Comparison of ENCODE assay signal across 8 mouse cellular contexts in genomic region chr3:94787122-94787780, GRCm38 (mm10). TPM values are rescaled to one million over a fixed set of nuclear protein-coding genes. Genes with fewer than 3 reads are reported as not detected.
DNase-seq lines count a peak whose midpoint lies in the region; ATAC-seq and TF ChIP-seq lines count a peak whose summit lies in the region.

No protein-coding gene starts in this region.

- H3K9ac ChIP-seq in heart, embryonic 14.5 days (ENCODE audit: low read length) = peak overlapping the region; percentile 70
- peak overlapping the region; percentile 43 for H3K9ac ChIP-seq in intestine, embryonic 14.5 days (ENCODE audit: low read length)
- H3K9ac ChIP-seq in lung, embryonic 14.5 days = peak overlapping the region; percentile 55; the same call in 1 of the 2 replicates
- H3K9ac ChIP-seq in stomach, postnatal 0 days (ENCODE audit: low read length) = peak overlapping the region; percentile 52

- no peaks in the 10 kb centered on the region for H3K9me3 ChIP-seq in heart, embryonic 14.5 days (ENCODE audit: control insufficient read depth, low read length)
- H3K9me3 ChIP-seq in intestine, embryonic 14.5 days (ENCODE audit: control insufficient read depth, low read length) = no peaks in the 10 kb centered on the region
- no peaks in the 10 kb centered on the region for H3K9me3 ChIP-seq in lung, embryonic 14.5 days (ENCODE audit: low read depth, low read length)
- H3K9me3 ChIP-seq in stomach, postnatal 0 days (ENCODE audit: control insufficient read depth, low read length) = no peaks in the 10 kb centered on the region

- 0 out of 2 replicates have a peak, but pooled peaks cover 9% of the 10 kb centered on the region for H3K27me3 ChIP-seq in heart, embryonic 14.5 days (ENCODE audit: control insufficient read depth, insufficient read depth, low read length)
- no peaks in the 10 kb centered on the region for H3K27me3 ChIP-seq in intestine, embryonic 14.5 days (replicated peaks; ENCODE audit: control insufficient read depth, insufficient read depth, low read length)
- H3K27me3 ChIP-seq in lung, embryonic 14.5 days (ENCODE audit: insufficient read depth, low read length) = no peaks in the 10 kb centered on the region
- no peaks in the 10 kb centered on the region for H3K27me3 ChIP-seq in stomach, postnatal 0 days (ENCODE audit: control insufficient read depth, insufficient read depth, low read length)

- WGBS in heart, embryonic 14.5 days = 5% methylated on average over 10 of the region's 11 CpGs
- 2% methylated on average over 10 of the region's 11 CpGs for WGBS in intestine, embryonic 14.5 days
- WGBS in lung, embryonic 14.5 days = 2% methylated on average over 10 of the region's 11 CpGs
- WGBS in stomach, postnatal 0 days = 2% methylated on average over 10 of the region's 11 CpGs

- DNase-seq in heart, adult 8-10 months (ENCODE audit: low spot score) = no peak
- peak; percentile 44 to 46 for DNase-seq in cerebellum, postnatal 25 days
- peak; percentile 67 for DNase-seq in intestine, embryonic 14.5 days (ENCODE audit: low spot score)
- DNase-seq in lung, embryonic 14.5 days = peak; percentile 59
- peak; percentile 79 for DNase-seq in stomach, postnatal 0 days (ENCODE audit: low spot score)
- no peak for DNase-seq in ovary, postnatal 10 days (ENCODE audit: low spot score)

- H3K4me2 ChIP-seq in heart, embryonic 14.5 days (ENCODE audit: low read length) = peak overlapping the region; percentile 98
- peak overlapping the region; percentile 85 for H3K4me2 ChIP-seq in intestine, embryonic 14.5 days (ENCODE audit: low read length)
- peak overlapping the region; percentile 71 for H3K4me2 ChIP-seq in lung, embryonic 14.5 days
- peak overlapping the region; percentile 76 for H3K4me2 ChIP-seq in stomach, postnatal 0 days (replicated peaks; ENCODE audit: low read depth)

- H3K4me3 ChIP-seq in heart, embryonic 14.5 days (ENCODE audit: control insufficient read depth in 1 of 2, insufficient read depth in 1 of 2, low read depth in 1 of 2, low read length in 2 of 2) = peak overlapping the region; percentile 58 to 74; a peak in 3 of 4 replicates
- peak overlapping the region; percentile 45 for H3K4me3 ChIP-seq in intestine, embryonic 14.5 days (ENCODE audit: low read depth, low read length)
- H3K4me3 ChIP-seq in lung, embryonic 14.5 days (ENCODE audit: low read depth, low read length) = peak overlapping the region; percentile 45
- H3K4me3 ChIP-seq in stomach, postnatal 0 days (ENCODE audit: low read depth, low read length) = peak overlapping the region; percentile 56

- peaks cover 3 to 9% of the 10 kb centered on the region in 2 experiments; a peak in 1 of 4 replicates for H3K4me1 ChIP-seq in heart, embryonic 14.5 days (ENCODE audit: control insufficient read depth in 2 of 2, insufficient read depth in 2 of 2, low read length in 2 of 2)
- peaks cover 4% of the 10 kb centered on the region; the same call in 1 of the 2 replicates for H3K4me1 ChIP-seq in intestine, embryonic 14.5 days (replicated peaks; ENCODE audit: control insufficient read depth, insufficient read depth, low read length)
- H3K4me1 ChIP-seq in lung, embryonic 14.5 days (ENCODE audit: insufficient read depth) = no peaks in the 10 kb centered on the region
- H3K4me1 ChIP-seq in stomach, postnatal 0 days (replicated peaks; ENCODE audit: control insufficient read depth, insufficient read depth) = no peaks in the 10 kb centered on the region

- ATAC-seq in heart, embryonic 14.5 days (ENCODE audit: insufficient number of reproducible peaks, insufficient read depth, low FRiP score, low read depth) = no peak
- 0 out of 2 replicates have a peak, but pooled peaks have one; percentile 24 for ATAC-seq in intestine, embryonic 14.5 days (replicated peaks; ENCODE audit: low FRiP score, low TSS enrichment, low read depth)
- no peak for ATAC-seq in lung, embryonic 14.5 days (ENCODE audit: insufficient read depth)
- no peak for ATAC-seq in stomach, postnatal 0 days (ENCODE audit: low FRiP score, low TSS enrichment)
- ATAC-seq in inflammation-experienced regulatory T-cells, adult 6 months = no peak

- TF ChIP-seq CTCF in lung, embryonic 14.5 days (IDR thresholded peaks at IDR 0.05; ENCODE audit: low read depth) = no peak
- no peak for TF ChIP-seq CTCF in stomach, postnatal 0 days (IDR thresholded peaks at IDR 0.05; ENCODE audit: low read depth)

- H3K36me3 ChIP-seq in heart, embryonic 14.5 days (ENCODE audit: control insufficient read depth, insufficient read depth, low read length) = no peaks in the 10 kb centered on the region
- no peaks in the 10 kb centered on the region for H3K36me3 ChIP-seq in intestine, embryonic 14.5 days (ENCODE audit: control insufficient read depth, insufficient read depth, low read length)
- no peaks in the 10 kb centered on the region for H3K36me3 ChIP-seq in lung, embryonic 14.5 days (ENCODE audit: insufficient read depth)
- no peaks in the 10 kb centered on the region for H3K36me3 ChIP-seq in stomach, postnatal 0 days (ENCODE audit: control insufficient read depth, insufficient read depth, low read length)

- no peak for TF ChIP-seq EP300 in stomach, postnatal 0 days (optimal IDR thresholded peaks at IDR 0.05)

- no peak overlapping the region for H3K27ac ChIP-seq in heart, embryonic 14.5 days (replicated peaks in 1 of 2; ENCODE audit: control insufficient read depth in 1 of 2, insufficient read depth in 1 of 2, low read depth in 2 of 2, low read length in 2 of 2)
- H3K27ac ChIP-seq in intestine, embryonic 14.5 days (ENCODE audit: low read depth) = peak overlapping the region; percentile 73
- peak overlapping the region; percentile 83 for H3K27ac ChIP-seq in lung, embryonic 14.5 days (ENCODE audit: low read depth)
- peak overlapping the region; percentile 71 for H3K27ac ChIP-seq in stomach, postnatal 0 days (replicated peaks)

RNA-seq across cellular contexts. Expression of gene Cgn, which starts 1.0 kb away (rescaled TPM):
- 0.78 and 1.1 TPM in 2 replicates for polyA plus RNA-seq in heart, embryonic 14.5 days (2014; fragmentation: Nextera tagmentation; extraction: Ambion mirVana)
- total RNA-seq in heart, adult 8-10 months (2022) = under 1 TPM; 0.37 to 0.85 (median 0.54) TPM
- polyA plus RNA-seq in intestine, embryonic 14.5 days (2014; fragmentation: Nextera tagmentation; extraction: Ambion mirVana) = 38.9 and 41.9 TPM in 2 replicates
- polyA plus RNA-seq in lung, embryonic 14.5 days (2014; fragmentation: Nextera tagmentation; extraction: Ambion mirVana) = 18.3 and 19.5 TPM in 2 replicates
- polyA plus RNA-seq in stomach, postnatal 0 days (2015; fragmentation: Nextera tagmentation; extraction: Ambion mirVana) = 24.7 and 25.2 TPM in 2 replicates
- under 1 TPM in 1 of 3 experiments, not detected in 2; 0.11 TPM for polyA plus RNA-seq in inflammation-experienced regulatory T-cells, adult 6 months (2017; shearing (Covaris generic))

RNA-seq across cellular contexts. Expression of gene Pogz, which starts 50.1 kb away (rescaled TPM):
- 12.8 and 14.5 TPM in 2 replicates for polyA plus RNA-seq in heart, embryonic 14.5 days (2014; fragmentation: Nextera tagmentation; extraction: Ambion mirVana)
- 10 to 100 TPM; 15.4 to 21.3 (median 18.7) TPM for total RNA-seq in heart, adult 8-10 months (2022)
- polyA plus RNA-seq in intestine, embryonic 14.5 days (2014; fragmentation: Nextera tagmentation; extraction: Ambion mirVana) = 19.6 and 19.9 TPM in 2 replicates
- 21.3 and 22.1 TPM in 2 replicates for polyA plus RNA-seq in lung, embryonic 14.5 days (2014; fragmentation: Nextera tagmentation; extraction: Ambion mirVana)
- polyA plus RNA-seq in stomach, postnatal 0 days (2015; fragmentation: Nextera tagmentation; extraction: Ambion mirVana) = 4.1 and 4.6 TPM in 2 replicates
- polyA plus RNA-seq in inflammation-experienced regulatory T-cells, adult 6 months (2017; shearing (Covaris generic)) = 10 to 100 TPM in 2 of 3 experiments, 1 to 10 TPM in 1; 9.4 to 20.5 (median 15.2) TPM

Comparison
In these comparisons a context has a peak if more than half of its experiments do, and no peak if none do; other contexts are left out.
1. H3K27ac ChIP-seq: peak in intestine, embryonic 14.5 days (single experiment), lung, embryonic 14.5 days (single experiment) and stomach, postnatal 0 days (single experiment); none in heart, embryonic 14.5 days (0 of 2).
2. DNase-seq: peak in cerebellum, postnatal 25 days (2 of 2), intestine, embryonic 14.5 days (single experiment), lung, embryonic 14.5 days (single experiment) and stomach, postnatal 0 days (single experiment); none in heart, adult 8-10 months (single experiment) and ovary, postnatal 10 days (single experiment).
3. Peak in every context shown above with its lines, with median percentiles within 50 percentile points of each other: H3K4me2 ChIP-seq, H3K4me3 ChIP-seq and H3K9ac ChIP-seq.